Mouse (Mus musculus) cortical plate, adult 2 months (tissue): Measurements from ENCODE around the gene Prnp.

Experiments used
- CTCF ChIP-seq: fragments of 200-500 bp; IDR thresholded peaks from 2 replicates; pipeline ENCODE4 v1.5.1; 2011; ENCODE audit warnings: mild to moderate bottlenecking, control low read depth, low read length; ENCODE audit not compliant: insufficient read depth; ENCODE audit errors: extremely low read depth
- POLR2A ChIP-seq: fragments of 200-500 bp; IDR thresholded peaks from 2 replicates; pipeline ENCODE4 v1.6.1; 2011; ENCODE audit warnings: mild to moderate bottlenecking, low read length, control low read depth; ENCODE audit not compliant: insufficient read depth; ENCODE audit errors: extremely low read depth

DNA sequence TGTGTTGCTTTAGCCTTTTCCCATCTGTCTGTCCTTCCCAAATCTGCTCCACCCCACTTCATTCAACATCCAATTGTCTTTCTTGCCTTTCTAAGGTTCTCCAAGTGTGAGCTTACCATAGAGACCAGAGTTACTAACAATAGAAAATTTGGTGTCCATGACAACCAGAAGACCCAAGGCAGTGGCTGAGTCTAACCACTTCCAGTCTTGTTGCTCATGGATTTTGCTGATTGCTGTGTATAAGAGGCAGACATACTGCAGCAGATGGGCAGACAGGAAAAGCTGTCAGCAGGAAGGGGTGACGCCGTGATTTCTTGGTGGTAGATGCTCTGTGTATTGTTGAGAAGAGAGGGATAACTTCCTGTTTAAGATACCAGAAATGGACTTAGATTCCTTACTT, 26.6 kb upstream of the Prnp start:
- no peak for TF ChIP-seq POLR2A
- no peak for TF ChIP-seq CTCF
